Mouse (Mus musculus) kidney, postnatal 14 days (tissue): ENCODE data around the gene Dkk2.
"Not testable (repeated sequence)": the region's sequence is repeated elsewhere in the genome, so short reads cannot be mapped to it uniquely, and the experiment has no call there.

ENCODE experiments used
- DNase-seq: peaks from one replicate; pipeline ENCODE4 v3.0.0; 2022; ENCODE audit warnings: mixed read lengths

The Dkk2 gene

GRCm38 (mm10) chr3:132085112-132085822, at the start of gene Dkk2:
TSS of gene Dkk2 (plus strand) at chr3:132085292.
- peak; percentile 50 for DNase-seq

GRCm38 (mm10) chr3:132036704-132037103, 48.4 kb upstream of the Dkk2 start:
- no peak for DNase-seq

- no peak for DNase-seq
Observed at GRCm38 (mm10) chr3:132037670-132038069, 47.4 kb upstream of the Dkk2 start.

- DNase-seq, result no peak
Observed at GRCm38 (mm10) chr3:132040066-132040465, 45.0 kb upstream of the Dkk2 start.

- DNase-seq, result no peak
Observed at GRCm38 (mm10) chr3:132050884-132051457, 34.1 kb upstream of the Dkk2 start.

GRCm38 (mm10) chr3:132062816-132063215, 22.3 kb upstream of the Dkk2 start:
- not testable (repeated sequence) for DNase-seq

GRCm38 (mm10) chr3:132063374-132063773, 21.7 kb upstream of the Dkk2 start:
- no peak for DNase-seq

- no peak for DNase-seq
Observed at GRCm38 (mm10) chr3:132063966-132064365, 21.1 kb upstream of the Dkk2 start.

- DNase-seq, result no peak
Observed at GRCm38 (mm10) chr3:132064920-132065319, 20.2 kb upstream of the Dkk2 start.

- DNase-seq, result no peak
Observed at GRCm38 (mm10) chr3:132070949-132071348, 14.1 kb upstream of the Dkk2 start.

GRCm38 (mm10) chr3:132084018-132084417, 1.1 kb upstream of the Dkk2 start:
- DNase-seq, result peak; percentile 87

GRCm38 (mm10) chr3:132084680-132085079, 412 bp upstream of the Dkk2 start:
- DNase-seq, result no peak

GRCm38 (mm10) chr3:132085823-132086350, 795 bp downstream of the Dkk2 start:
- DNase-seq, result no peak

GRCm38 (mm10) chr3:132086461-132086860, 1.4 kb downstream of the Dkk2 start:
- DNase-seq, result no peak

- peak; percentile 54 for DNase-seq
Observed at GRCm38 (mm10) chr3:132087011-132087486, 2.0 kb downstream of the Dkk2 start.

- no peak for DNase-seq
Observed at GRCm38 (mm10) chr3:132092983-132093382, 7.9 kb downstream of the Dkk2 start.

- peak; percentile 50 for DNase-seq
Observed at GRCm38 (mm10) chr3:132096296-132096695, 11.2 kb downstream of the Dkk2 start.

- DNase-seq, result peak; percentile 20
Observed at GRCm38 (mm10) chr3:132100746-132101145, 15.7 kb downstream of the Dkk2 start.

- DNase-seq, result no peak
Observed at GRCm38 (mm10) chr3:132103020-132103419, 17.9 kb downstream of the Dkk2 start.

GRCm38 (mm10) chr3:132103454-132103853, 18.4 kb downstream of the Dkk2 start:
- no peak for DNase-seq

- DNase-seq, result no peak
Observed at GRCm38 (mm10) chr3:132115772-132116511, 30.9 kb downstream of the Dkk2 start.

- DNase-seq, result no peak
Observed at GRCm38 (mm10) chr3:132121344-132121743, 36.3 kb downstream of the Dkk2 start.

GRCm38 (mm10) chr3:132122581-132122980, 37.5 kb downstream of the Dkk2 start:
- no peak for DNase-seq
